Comparison of ENCODE assay signal across 9 mouse cellular contexts in genomic region chr11:83578186-83578760, GRCm38 (mm10). TPM values are rescaled to one million over a fixed set of nuclear protein-coding genes. Genes with fewer than 3 reads are reported as not detected.
DNase-seq lines count a peak whose midpoint lies in the region; ATAC-seq and TF ChIP-seq lines count a peak whose summit lies in the region.
"Had no signal": no experiment of that assay in that cellular context is flagged by ENCODE, and none has a peak within 500 bp of the region (broad histone marks: within the 10 kb centered on the region; RNA-seq: fewer than 3 reads in every experiment).

TSS of gene Ccl9 (minus strand) at chr11:83578636.

- H3K4me2 ChIP-seq in liver, embryonic 11.5 days, result peak within 1 kb of the TSS; percentile 25; the same call in 1 of the 2 replicates
- H3K4me2 ChIP-seq in liver, embryonic 13.5 days, result peak within 1 kb of the TSS; percentile 14; the same call in 1 of the 2 replicates
- no peak within 1 kb of the TSS for H3K4me2 ChIP-seq in stomach, postnatal 0 days (replicated peaks; ENCODE audit: low read depth)

- WGBS in liver, embryonic 11.5 days, result 52% methylated on average over 2 of the region's 2 CpGs
- WGBS in liver, embryonic 13.5 days (ENCODE audit: insufficient replicate concordance), result 47% methylated on average over 2 of the region's 2 CpGs
- WGBS in stomach, postnatal 0 days, result 50% methylated on average over 2 of the region's 2 CpGs

- no peaks in the 10 kb centered on the region for H3K9me3 ChIP-seq in liver, embryonic 11.5 days (ENCODE audit: control insufficient read depth, low read length)
- no peaks in the 10 kb centered on the region for H3K9me3 ChIP-seq in liver, embryonic 13.5 days (replicated peaks)
- H3K9me3 ChIP-seq in stomach, postnatal 0 days (ENCODE audit: control insufficient read depth, low read length), result no peaks in the 10 kb centered on the region

- no peak within 1 kb of the TSS for H3K27ac ChIP-seq in liver, embryonic 11.5 days (ENCODE audit: low read depth, low read length)
- peak within 1 kb of the TSS; percentile 47; the same call in 1 of the 2 replicates for H3K27ac ChIP-seq in liver, embryonic 13.5 days
- H3K27ac ChIP-seq in stomach, postnatal 0 days (replicated peaks), result no peak within 1 kb of the TSS
- H3K27ac ChIP-seq: left cerebral cortex, adult 2 months had no signal

- TF ChIP-seq CTCF in stomach, postnatal 0 days (IDR thresholded peaks at IDR 0.05; ENCODE audit: low read depth), result no peak

- TF ChIP-seq EP300 in stomach, postnatal 0 days (optimal IDR thresholded peaks at IDR 0.05), result no peak

- intact Hi-C loops in left cerebral cortex, postnatal 10 days (cut with DNase I), result no loop called here

- DNase-seq in adrenal gland, postnatal 14 days, result no peak
- no peak for DNase-seq in adrenal gland, adult 8-10 months
- DNase-seq in liver, embryonic 11.5 days (ENCODE audit: low spot score), result no peak
- DNase-seq in liver, result no peak
- no peak for DNase-seq in liver, embryonic 13.5 days
- DNase-seq in stomach, postnatal 0 days (ENCODE audit: low spot score), result no peak
- no peak for DNase-seq in kidney, adult 11 months
- DNase-seq in left cerebral cortex, postnatal 10 days (ENCODE audit: extremely low spot score in 1 of 2, low spot score in 2 of 2), result no peak

- no peak for ATAC-seq in liver, embryonic 11.5 days (replicated peaks; ENCODE audit: low FRiP score)
- 0 out of 2 replicates have a peak, but pooled peaks have one; percentile 29 for ATAC-seq in liver, embryonic 13.5 days (ENCODE audit: low read depth)
- 0 out of 2 replicates have a peak, but pooled peaks have one; percentile 42 for ATAC-seq in stomach, postnatal 0 days (ENCODE audit: low FRiP score, low TSS enrichment)

- no peaks in the 10 kb centered on the region for H3K4me1 ChIP-seq in liver, embryonic 11.5 days (replicated peaks; ENCODE audit: control insufficient read depth, insufficient read depth, low read length)
- H3K4me1 ChIP-seq in liver, embryonic 13.5 days (replicated peaks), result peaks cover 7% of the 10 kb centered on the region; the same call in 1 of the 2 replicates
- H3K4me1 ChIP-seq in stomach, postnatal 0 days (replicated peaks; ENCODE audit: control insufficient read depth, insufficient read depth), result no peaks in the 10 kb centered on the region

- H3K4me3 ChIP-seq in liver, embryonic 11.5 days (ENCODE audit: low read depth, low read length), result no peak within 1 kb of the TSS
- H3K4me3 ChIP-seq in liver, embryonic 13.5 days (replicated peaks), result no peak within 1 kb of the TSS
- no peak within 1 kb of the TSS for H3K4me3 ChIP-seq in stomach, postnatal 0 days (ENCODE audit: low read depth, low read length)
- H3K4me3 ChIP-seq: left cerebral cortex, adult 2 months had no signal

- no peaks in the 10 kb centered on the region for H3K27me3 ChIP-seq in liver, embryonic 11.5 days (replicated peaks; ENCODE audit: control insufficient read depth, insufficient read depth, low read length)
- no peaks in the 10 kb centered on the region for H3K27me3 ChIP-seq in liver, embryonic 13.5 days
- H3K27me3 ChIP-seq in stomach, postnatal 0 days (ENCODE audit: control insufficient read depth, insufficient read depth, low read length), result no peaks in the 10 kb centered on the region

- H3K36me3 ChIP-seq in liver, embryonic 11.5 days (ENCODE audit: control insufficient read depth, insufficient read depth, low read length), result no peaks in the 10 kb centered on the region
- H3K36me3 ChIP-seq in liver, embryonic 13.5 days, result no peaks in the 10 kb centered on the region
- no peaks in the 10 kb centered on the region for H3K36me3 ChIP-seq in stomach, postnatal 0 days (ENCODE audit: control insufficient read depth, insufficient read depth, low read length)

- H3K9ac ChIP-seq in liver, embryonic 11.5 days (ENCODE audit: low read depth, low read length), result no peak within 1 kb of the TSS
- H3K9ac ChIP-seq in liver, embryonic 13.5 days, result no peak within 1 kb of the TSS
- H3K9ac ChIP-seq in stomach, postnatal 0 days (ENCODE audit: low read length), result no peak within 1 kb of the TSS

RNA-seq across cellular contexts. Expression of gene Ccl9, which starts in this region (rescaled TPM):
- 4.5 and 10.3 TPM in 2 replicates for total RNA-seq in adrenal gland, postnatal 14 days (2021)
- total RNA-seq in adrenal gland, adult 8-10 months (2022), result 10 to 100 TPM in 1 of 4 experiments, 1 to 10 TPM in 3; 3.8 to 11.6 (median 6.6) TPM
- polyA plus RNA-seq in liver, embryonic 11.5 days (2014; fragmentation: Nextera tagmentation; extraction: Ambion mirVana), result 5.5 and 8.7 TPM in 2 replicates
- 16.5 and 16.8 TPM in 2 replicates for polyA plus RNA-seq in liver, embryonic 13.5 days (2015; fragmentation: Nextera tagmentation; extraction: Ambion mirVana)
- 2.5 and 3.5 TPM in 2 replicates for polyA plus RNA-seq in stomach, postnatal 0 days (2015; fragmentation: Nextera tagmentation; extraction: Ambion mirVana)
- 1 to 10 TPM; 1.5 to 3.6 TPM for total RNA-seq in left cerebral cortex, postnatal 10 days (2021)
